Mouse (Mus musculus) embryo, embryonic 11.5 days (tissue): ENCODE measurements around the gene Nphs2.

ENCODE experiments used
- DNase-seq: peaks from one replicate; pipeline ENCODE4 v3.0.0-alpha.2; 2012; ENCODE audit warnings: low read depth, low spot score

Gene Nphs2

GRCm38 (mm10) chr1:156352466-156352865 lies 41.9 kb downstream of the Nphs2 start:
- no peak for DNase-seq

- no peak for DNase-seq
Observed at GRCm38 (mm10) chr1:156365740-156366139, 55.2 kb downstream of the Nphs2 start, which contains the start of gene Gm2000. TSS of gene Gm2000 (plus strand) at chr1:156366040.
